Mouse (Mus musculus) CH12.LX (cell line): ENCODE data around the gene Olfr1053.

Experiments
- IRF4 ChIP-seq: IDR thresholded peaks from 2 replicates; pipeline ENCODE4 v1.6.1; 2014; ENCODE audit warnings: low read depth, mild to moderate bottlenecking, inconsistent platforms, low read length, improper control_type of control experiment
- MAFK ChIP-seq: IDR thresholded peaks from 2 replicates; pipeline ENCODE4 v1.6.1; 2011; ENCODE audit warnings: low read length, improper control_type of control experiment; ENCODE audit not compliant: insufficient replicate concordance
- MAX ChIP-seq: IDR thresholded peaks from 2 replicates; pipeline ENCODE4 v1.6.1; 2011; ENCODE audit warnings: low read length, improper control_type of control experiment
- POLR2A ChIP-seq: IDR thresholded peaks from 2 replicates; pipeline ENCODE4 v1.6.1; 2011; ENCODE audit warnings: low read depth, mild to moderate bottlenecking, improper control_type of control experiment, low read length
- USF1 ChIP-seq: IDR thresholded peaks from 2 replicates; pipeline ENCODE4 v1.6.1; 2014; ENCODE audit warnings: low read depth, mild to moderate bottlenecking, inconsistent platforms, low read length, improper control_type of control experiment

- TF ChIP-seq POLR2A = no peak
- TF ChIP-seq MAX = no peak
- TF ChIP-seq IRF4 = no peak
- no peak for TF ChIP-seq USF1
- no peak for TF ChIP-seq MAFK
Measured at GRCm38 (mm10) chr2:86292155-86292554, 22.9 kb downstream of the Olfr1053 start, which contains the start of gene Olfr1052.
